Mouse (Mus musculus) heart, embryonic 14.5 days (tissue): ENCODE data around the gene Nme6. TPM values are rescaled to one million over a fixed set of nuclear protein-coding genes. Genes with fewer than 3 reads are reported as not detected.

ENCODE experiments used
- ATAC-seq: fragments of 200-750 bp; cut with Nextera tagmentation; 2 replicates; pipeline ENCODE4 v1.8.0; 2017; ENCODE audit warnings: low read depth, moderate TSS enrichment; ENCODE audit not compliant: insufficient number of reproducible peaks, insufficient read depth, low FRiP score
- H3K27ac ChIP-seq, 2 experiments: fragments of 200-500 bp in 1 of 2; fragments of 300-500 bp in 1 of 2; sonication (generic) in 1 of 2; replicated peaks in 1 of 2; 2 replicates each; pipeline ENCODE4 v1.5.1; 2012 to 2014; ENCODE audit warnings: low read depth in 2 of 2, low read length in 2 of 2, control low read depth in 1 of 2, mild to moderate bottlenecking in 1 of 2, mixed read lengths in 1 of 2; ENCODE audit not compliant: control insufficient read depth in 1 of 2, insufficient read depth in 1 of 2
- H3K27me3 ChIP-seq: fragments of 300-500 bp; sonication (generic); 2 replicates; pipeline ENCODE4 v1.6.1; 2014; ENCODE audit warnings: mild to moderate bottlenecking, low read length, control low read depth; ENCODE audit not compliant: control insufficient read depth, insufficient read depth
- H3K36me3 ChIP-seq: fragments of 300-500 bp; sonication (generic); 2 replicates; pipeline ENCODE4 v1.6.1; 2014; ENCODE audit warnings: mild to moderate bottlenecking, control low read depth, low read length, mixed read lengths; ENCODE audit not compliant: control insufficient read depth, insufficient read depth
- H3K4me1 ChIP-seq, 2 experiments: fragments of 200-500 bp in 1 of 2; fragments of 300-500 bp in 1 of 2; sonication (generic) in 1 of 2; 2 replicates each; pipeline ENCODE4 v1.6.1; 2012 to 2014; ENCODE audit warnings: low read length in 2 of 2, control low read depth in 1 of 2, mixed read lengths in 1 of 2; ENCODE audit not compliant: control insufficient read depth in 2 of 2, insufficient read depth in 2 of 2
- H3K4me2 ChIP-seq: fragments of 300-500 bp; sonication (generic); 2 replicates; pipeline ENCODE4 v1.6.1; 2014; ENCODE audit warnings: mild to moderate bottlenecking, low read length
- H3K4me3 ChIP-seq, 2 experiments: fragments of 200-500 bp in 1 of 2; fragments of 300-500 bp in 1 of 2; sonication (generic) in 1 of 2; 2 replicates each; pipeline ENCODE4 v1.5.1; 2012 to 2014; ENCODE audit warnings: low read length in 2 of 2, mild to moderate bottlenecking in 2 of 2, control low read depth in 1 of 2, low read depth in 1 of 2, moderate library complexity in 1 of 2; ENCODE audit not compliant: control insufficient read depth in 1 of 2, insufficient read depth in 1 of 2
- H3K9ac ChIP-seq: fragments of 300-500 bp; sonication (generic); 2 replicates; pipeline ENCODE4 v1.6.1; 2014; ENCODE audit warnings: mild to moderate bottlenecking, low read length
- H3K9me3 ChIP-seq: fragments of 300-500 bp; sonication (generic); 2 replicates; pipeline ENCODE4 v1.6.1; 2016; ENCODE audit warnings: low read length, control low read depth; ENCODE audit not compliant: control insufficient read depth
- WGBS: fragments of 180-500 bp; shearing (Covaris S2); extraction: QIAGEN DNeasy Blood & Tissue Kit; methylation state at CpG from one replicate; pipeline ENCODE4 v1.1.7; 2014; 5-methylcytosine and 5-hydroxymethylcytosine counted together
- polyA plus RNA-seq: library from polyadenylated mRNA; unstranded; fragments of >200 nt; fragmentation: Nextera tagmentation; extraction: Ambion mirVana; gene quantifications from 2 replicates; pipeline ENCODE4 v1.2.1, GENCODE M21; 2014

Nme6 gene
- polyA plus RNA-seq, 1 experiment from 2014 or later, result 62.3 TPM

- no peak within 1 kb of the TSS for H3K9ac ChIP-seq
- peaks cover 0 to 5% of the 10 kb centered on the region in 2 experiments; a peak in 1 of 4 replicates for H3K4me1 ChIP-seq
- no peaks in the 10 kb centered on the region for H3K9me3 ChIP-seq
- peaks cover 8% of the 10 kb centered on the region for H3K36me3 ChIP-seq
- no peak for ATAC-seq
- no peak within 1 kb of the TSS for H3K4me3 ChIP-seq
- no peaks in the 10 kb centered on the region for H3K27me3 ChIP-seq
- WGBS, result 59% methylated on average over 6 of the region's 6 CpGs
- H3K27ac ChIP-seq, result no peak within 1 kb of the TSS
- no peak within 1 kb of the TSS for H3K4me2 ChIP-seq
Observed at GRCm38 (mm10) chr9:109849312-109849758, 16.8 kb downstream of the Nme6 start, which contains the start of gene Camp. Gene Camp (minus strand): TSS chr9:109849617.

DNA sequence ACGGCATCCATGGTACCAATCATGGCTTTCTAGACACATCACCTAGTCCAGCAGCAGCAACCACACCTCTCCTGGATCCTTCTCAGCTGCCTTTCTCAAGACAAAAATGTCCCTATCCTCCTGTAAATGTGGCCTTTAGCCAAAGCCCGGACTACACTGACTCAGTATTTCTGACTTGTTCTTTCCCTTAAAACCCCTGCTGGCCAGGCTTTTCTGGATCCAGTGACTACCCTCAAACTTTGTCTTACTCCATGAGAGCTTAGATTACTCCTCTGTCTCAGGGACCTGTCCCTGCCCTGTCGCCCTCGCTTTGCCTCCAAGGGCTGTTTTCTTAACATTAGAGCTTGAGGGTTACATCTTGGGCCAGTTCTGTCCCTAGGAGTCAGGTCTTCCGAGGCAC lies 17.6 kb downstream of the Nme6 start:
- Histone ChIP-seq H3K4me2 (no peak overlapping the region), H3K9ac (no peak overlapping the region), H3K9me3 (no peaks in the 10 kb centered on the region), H3K27me3 (no peaks in the 10 kb centered on the region), H3K36me3 (peaks cover 6% of the 10 kb centered on the region; the same call in 1 of the 2 replicates), H3K4me1 (peaks cover 0 to 5% of the 10 kb centered on the region in 2 experiments; a peak in 1 of 4 replicates), H3K27ac (no peak overlapping the region), H3K4me3 (no peak overlapping the region)
- no peak for ATAC-seq
- 82% methylated on average over 5 of the region's 5 CpGs for whole genome bisulfite sequencing

DNA sequence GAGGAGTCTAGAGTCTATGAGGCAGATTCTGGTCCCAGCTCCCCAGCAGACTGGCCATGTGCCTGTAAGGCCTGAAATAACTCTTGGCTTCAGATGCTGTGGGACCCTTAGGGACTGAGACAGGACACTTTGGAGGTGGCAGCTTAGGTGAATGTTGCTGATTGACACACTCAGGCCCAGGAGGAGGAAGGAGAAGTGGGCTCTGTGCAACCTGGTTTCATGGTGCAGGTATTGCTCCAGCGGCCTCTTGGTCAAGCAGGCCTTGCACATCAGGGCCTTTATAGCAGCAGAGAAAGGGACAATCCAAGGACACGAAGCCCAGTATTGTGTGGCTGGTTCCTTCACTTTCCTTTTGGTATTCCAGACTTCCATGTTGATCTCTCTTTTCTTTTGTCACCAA lies 21.8 kb downstream of the Nme6 start:
- no peak overlapping the region for H3K9ac ChIP-seq
- no peaks in the 10 kb centered on the region for H3K9me3 ChIP-seq
- H3K4me2 ChIP-seq, result no peak overlapping the region
- no peak overlapping the region for H3K27ac ChIP-seq
- H3K4me1 ChIP-seq, result 0 out of 4 replicates have a peak, but pooled peaks cover 0 to under 1% of the 10 kb centered on the region in 2 experiments
- no peaks in the 10 kb centered on the region for H3K36me3 ChIP-seq
- no peak overlapping the region for H3K4me3 ChIP-seq
- ATAC-seq, result no peak
- H3K27me3 ChIP-seq, result no peaks in the 10 kb centered on the region
- 75% methylated on average over 2 of the region's 2 CpGs for WGBS

DNA sequence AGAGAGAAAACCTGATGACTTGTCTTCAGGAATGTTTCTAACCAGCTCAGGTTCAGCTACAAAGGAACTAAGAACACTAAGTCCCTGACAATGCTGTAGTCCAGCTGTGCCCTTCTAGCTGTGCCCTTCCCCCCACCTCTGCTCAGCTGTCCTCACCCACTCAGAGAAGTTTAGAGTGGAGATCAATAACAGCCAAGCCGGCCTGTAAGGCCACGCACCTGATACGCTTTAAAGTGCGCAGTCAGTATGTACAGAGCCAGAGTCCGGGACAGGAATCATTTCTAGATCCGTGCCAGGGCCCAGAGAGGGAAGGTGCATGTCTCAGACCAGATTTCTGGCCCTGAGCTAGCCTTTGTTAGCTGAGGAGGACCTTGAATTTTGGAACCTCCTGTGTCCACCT lies 23.4 kb downstream of the Nme6 start:
- Histone ChIP-seq H3K9me3 (no peaks in the 10 kb centered on the region), H3K4me3 (no peak overlapping the region), H3K36me3 (no peaks in the 10 kb centered on the region), H3K4me2 (no peak overlapping the region), H3K27ac (no peak overlapping the region), H3K27me3 (no peaks in the 10 kb centered on the region), H3K9ac (no peak overlapping the region), H3K4me1 (no peaks in the 10 kb centered on the region)
- no peak for ATAC-seq
- WGBS, result 63% methylated on average over 6 of the region's 6 CpGs

DNA sequence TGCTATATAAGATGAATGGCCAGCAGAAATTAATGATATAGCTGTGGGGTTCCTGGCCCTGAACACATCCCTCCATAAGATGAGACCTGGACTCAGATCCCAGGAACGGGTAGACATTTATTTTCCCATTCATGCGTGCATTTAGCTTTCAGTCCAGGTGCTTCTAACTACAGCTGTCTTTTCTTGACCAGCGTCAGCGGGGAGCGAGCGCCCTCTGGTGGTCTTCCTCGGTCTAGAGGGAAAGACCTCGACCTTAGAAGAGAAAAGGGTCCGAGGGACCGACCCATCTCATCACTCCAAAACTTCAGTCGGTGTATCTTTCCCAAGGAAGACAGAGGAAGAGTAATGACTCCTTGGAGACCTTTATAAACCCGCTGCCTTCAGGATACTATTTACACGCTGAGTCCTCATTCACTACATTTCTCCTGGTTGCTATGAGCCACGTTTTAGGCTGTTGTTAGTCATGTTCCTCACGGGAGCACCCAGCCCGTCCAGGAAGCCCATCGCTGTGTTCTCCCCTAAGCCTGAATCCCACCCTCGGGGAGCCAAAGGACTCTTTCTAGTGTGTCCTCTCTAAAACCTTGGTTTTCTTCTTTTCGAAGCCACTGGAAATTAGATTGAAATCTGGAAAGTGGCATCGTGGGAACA lies 30.0 kb downstream of the Nme6 start:
- 0 out of 2 replicates have a peak, but pooled peaks have one; percentile 26 for ATAC-seq
- Histone ChIP-seq H3K27ac (no peak overlapping the region), H3K9me3 (no peaks in the 10 kb centered on the region), H3K4me2 (peak overlapping the region; percentile 48), H3K4me3 (peak overlapping the region in 1 of 2 experiments; percentile 0; a peak in 1 of 4 replicates), H3K27me3 (no peaks in the 10 kb centered on the region), H3K4me1 (no peaks in the 10 kb centered on the region), H3K36me3 (no peaks in the 10 kb centered on the region), H3K9ac (no peak overlapping the region)
- 12% methylated on average over 20 of the region's 20 CpGs for WGBS

DNA sequence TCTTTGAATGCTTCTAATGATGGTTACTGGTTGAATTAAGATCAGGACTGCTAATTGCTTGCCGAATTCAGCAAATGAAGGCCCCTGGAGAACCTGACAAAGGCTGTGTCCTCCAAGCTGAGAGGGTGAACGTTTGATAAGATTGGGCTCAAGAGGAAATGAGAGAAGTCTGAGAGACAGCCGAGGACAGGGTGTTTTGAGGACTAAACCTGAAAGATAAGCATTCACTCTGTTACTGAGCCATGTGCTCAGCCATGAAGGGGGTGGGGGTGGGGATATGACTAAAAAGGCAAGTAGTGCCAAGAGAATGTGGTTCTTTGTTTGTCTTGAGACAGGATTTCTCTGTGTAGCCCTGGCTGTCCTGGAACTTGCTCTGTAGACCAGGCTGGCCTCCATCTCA lies 30.5 kb downstream of the Nme6 start:
- no peak overlapping the region for H3K27ac ChIP-seq
- no peak for ATAC-seq
- H3K9me3 ChIP-seq, result no peaks in the 10 kb centered on the region
- no peaks in the 10 kb centered on the region for H3K36me3 ChIP-seq
- H3K4me3 ChIP-seq, result no peak overlapping the region
- 9% methylated on average over 3 of the region's 3 CpGs for WGBS
- peak overlapping the region; percentile 48 for H3K4me2 ChIP-seq
- H3K9ac ChIP-seq, result no peak overlapping the region
- no peaks in the 10 kb centered on the region for H3K27me3 ChIP-seq
- no peaks in the 10 kb centered on the region for H3K4me1 ChIP-seq

GRCm38 (mm10) chr9:109866218-109866617 lies 33.7 kb downstream of the Nme6 start:
- WGBS, result 28% methylated on average over 2 of the region's 2 CpGs
- Histone ChIP-seq H3K4me1 (no peaks in the 10 kb centered on the region), H3K4me3 (no peak overlapping the region), H3K36me3 (no peaks in the 10 kb centered on the region), H3K27ac (no peak overlapping the region), H3K9me3 (no peaks in the 10 kb centered on the region), H3K27me3 (no peaks in the 10 kb centered on the region), H3K9ac (no peak overlapping the region), H3K4me2 (no peak overlapping the region)
- ATAC-seq, result no peak
